Mouse (Mus musculus): Measurements from ENCODE around the gene Cep57l1.

Cep57l1 gene

GRCm38 (mm10) chr10:41677396-41677795 is 132.3 kb downstream of the Cep57l1 start:
- DNase-seq (ENCODE audit: low read depth, low spot score) = peak; percentile 65

GRCm38 (mm10) chr10:41676661-41677061 is 133.0 kb downstream of the Cep57l1 start:
- no peak for DNase-seq (ENCODE audit: low read depth, low spot score)

DNA sequence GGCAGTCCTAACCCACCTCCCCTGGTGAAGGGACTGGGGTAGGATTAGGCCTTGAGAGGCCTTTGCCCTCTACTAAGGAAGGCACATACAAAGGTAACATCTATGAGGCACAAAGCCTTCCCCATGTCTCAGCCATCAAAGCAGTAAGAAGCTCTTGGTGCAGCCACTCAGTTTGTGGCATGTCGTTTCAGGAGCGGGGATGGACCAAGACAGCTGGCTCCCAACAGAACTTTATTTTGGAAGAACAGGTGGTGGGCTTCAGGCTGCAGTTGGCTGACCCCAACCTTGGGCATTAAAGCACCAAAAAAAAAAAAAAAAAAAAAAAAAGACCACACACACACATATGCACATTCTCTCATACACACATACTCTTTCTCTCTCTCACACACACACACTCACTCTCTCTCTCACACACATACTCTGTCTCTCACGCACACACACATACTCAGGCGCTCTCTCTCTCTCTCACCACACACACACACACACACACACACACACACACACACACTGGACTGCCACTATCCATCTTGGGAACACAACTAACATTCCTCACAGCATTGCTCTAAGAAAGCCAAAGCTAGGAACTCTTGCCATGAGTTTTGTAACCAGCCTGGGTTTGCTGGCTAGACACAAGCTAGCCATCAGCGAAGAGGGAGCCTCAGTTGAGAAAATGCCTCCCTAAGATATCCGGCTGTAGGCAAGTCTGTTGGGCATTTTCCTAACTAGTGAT is 133.7 kb downstream of the Cep57l1 start:
- DNase-seq (ENCODE audit: low read depth, low spot score) = no peak

DNA sequence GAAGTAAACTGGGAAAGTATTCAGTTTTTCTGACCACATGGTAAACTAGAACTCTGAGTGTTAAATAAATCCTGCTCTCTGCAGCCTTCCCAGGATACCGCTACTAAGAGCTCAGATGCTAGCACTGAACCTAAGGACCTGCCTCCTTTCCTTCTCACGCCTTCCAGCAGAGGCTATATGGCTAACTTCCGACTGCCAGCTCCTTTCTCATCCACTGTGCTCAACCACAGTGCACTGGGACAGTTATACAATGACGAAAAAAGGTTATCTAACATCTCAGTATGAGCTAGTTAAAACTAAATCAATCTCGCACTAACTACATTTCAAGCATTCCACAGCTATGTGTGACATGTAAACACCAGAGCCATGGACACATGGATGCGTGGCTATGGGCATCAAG is 134.4 kb downstream of the Cep57l1 start:
- no peak for DNase-seq (ENCODE audit: low read depth, low spot score)

GRCm38 (mm10) chr10:41674362-41674761 is 135.3 kb downstream of the Cep57l1 start:
- DNase-seq (ENCODE audit: low read depth, low spot score) = no peak

DNA sequence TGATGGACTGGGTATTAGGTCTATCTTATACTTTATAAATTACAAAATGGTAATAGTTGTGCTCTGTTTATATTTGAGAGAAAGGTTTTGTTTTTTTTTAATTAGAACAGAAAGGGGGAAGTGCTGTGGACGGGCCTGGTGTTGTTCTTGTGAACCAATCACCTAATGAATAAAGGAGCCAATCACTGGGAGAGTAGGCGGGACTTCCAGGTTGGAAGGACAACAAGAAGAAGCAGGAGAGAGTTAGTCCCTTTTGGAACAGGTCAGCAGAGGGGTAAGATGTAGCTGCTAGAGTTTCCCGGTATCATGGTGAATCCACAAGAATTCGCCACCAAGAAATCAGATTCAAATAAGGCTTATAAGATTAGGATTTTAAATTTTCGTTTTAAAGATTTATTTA is 139.5 kb downstream of the Cep57l1 start:
- peak; percentile 41 for DNase-seq (ENCODE audit: low read depth, low spot score)
